Mouse (Mus musculus) intestine, embryonic 14.5 days (tissue): Measurements from ENCODE around the gene Klf11. TPM values are rescaled to one million over a fixed set of nuclear protein-coding genes. Genes with fewer than 3 reads are reported as not detected.

Source experiments
- ATAC-seq: fragments of 200-750 bp; cut with Nextera tagmentation; replicated peaks from 2 replicates; pipeline ENCODE4 v1.8.0; 2017; ENCODE audit warnings: low read depth, moderate number of reproducible peaks, moderate TSS enrichment, moderate library complexity; ENCODE audit not compliant: low FRiP score, low TSS enrichment
- DNase-seq: peaks from one replicate; pipeline ENCODE4 v3.0.0-alpha.2; 2018; ENCODE audit warnings: low spot score
- H3K27ac ChIP-seq: fragments of 300-500 bp; sonication (generic); 2 replicates; pipeline ENCODE4 v1.5.1; 2014; ENCODE audit warnings: low read depth, mild to moderate bottlenecking, control low read depth
- H3K27me3 ChIP-seq: fragments of 300-500 bp; sonication (generic); replicated peaks from 2 replicates; pipeline ENCODE4 v1.6.1; 2014; ENCODE audit warnings: low read length, control low read depth; ENCODE audit not compliant: control insufficient read depth, insufficient read depth
- H3K36me3 ChIP-seq: fragments of 300-500 bp; sonication (generic); 2 replicates; pipeline ENCODE4 v1.6.1; 2014; ENCODE audit warnings: low read length, control low read depth; ENCODE audit not compliant: control insufficient read depth, insufficient read depth
- H3K4me1 ChIP-seq: fragments of 300-500 bp; sonication (generic); replicated peaks from 2 replicates; pipeline ENCODE4 v1.6.1; 2014; ENCODE audit warnings: low read length, control low read depth, mixed read lengths; ENCODE audit not compliant: control insufficient read depth, insufficient read depth
- H3K4me2 ChIP-seq: fragments of 300-500 bp; sonication (generic); 2 replicates; pipeline ENCODE4 v1.6.1; 2014; ENCODE audit warnings: low read length
- H3K4me3 ChIP-seq: fragments of 300-500 bp; sonication (generic); 2 replicates; pipeline ENCODE4 v1.5.1; 2014; ENCODE audit warnings: low read depth, low read length, control low read depth, mixed read lengths
- H3K9ac ChIP-seq: fragments of 300-500 bp; sonication (generic); 2 replicates; pipeline ENCODE4 v1.6.1; 2014; ENCODE audit warnings: mild to moderate bottlenecking, low read length
- H3K9me3 ChIP-seq: fragments of 300-500 bp; sonication (generic); 2 replicates; pipeline ENCODE4 v1.6.1; 2016; ENCODE audit warnings: low read length, control low read depth; ENCODE audit not compliant: control insufficient read depth
- WGBS: fragments of 180-500 bp; shearing (Covaris S2); extraction: QIAGEN DNeasy Blood & Tissue Kit; methylation state at CpG from one replicate; pipeline ENCODE4 v1.1.7; 2014; 5-methylcytosine and 5-hydroxymethylcytosine counted together
- polyA plus RNA-seq: library from polyadenylated mRNA; unstranded; fragments of >200 nt; fragmentation: Nextera tagmentation; extraction: Ambion mirVana; gene quantifications from 2 replicates; pipeline ENCODE4 v1.2.1, GENCODE M21; 2014

The Klf11 gene
- polyA plus RNA-seq, 1 experiment from 2014 or later, result 12.5 TPM

DNA sequence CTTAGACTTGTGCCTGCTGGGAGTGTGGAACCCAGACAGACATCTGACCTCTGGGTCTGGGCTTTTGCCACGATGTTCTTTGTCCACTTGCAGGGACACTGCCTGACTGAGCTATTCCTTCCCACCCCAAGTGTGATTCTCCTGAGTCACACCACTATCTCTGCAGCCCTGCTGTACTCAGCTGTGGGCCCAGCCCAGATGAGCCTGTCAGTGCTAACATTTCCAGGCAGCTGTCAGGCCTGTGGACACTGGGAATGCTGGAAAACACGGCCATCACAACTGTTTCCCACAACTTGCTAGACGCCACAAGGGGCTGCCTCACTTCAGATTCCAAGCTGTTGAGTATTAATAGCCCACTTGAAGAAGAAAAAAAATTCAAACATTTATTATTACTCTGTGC is 51.9 kb downstream of the Klf11 start:
- no peaks in the 10 kb centered on the region for H3K9me3 ChIP-seq
- no peak overlapping the region for H3K9ac ChIP-seq
- H3K4me2 ChIP-seq, result no peak overlapping the region
- no peaks in the 10 kb centered on the region for H3K36me3 ChIP-seq
- 74% methylated on average over 3 of the region's 3 CpGs for WGBS
- peaks cover 14% of the 10 kb centered on the region; the same call in 1 of the 2 replicates for H3K4me1 ChIP-seq
- no peak for DNase-seq
- H3K4me3 ChIP-seq, result no peak overlapping the region
- no peak for ATAC-seq
- no peak overlapping the region for H3K27ac ChIP-seq
- no peaks in the 10 kb centered on the region for H3K27me3 ChIP-seq

DNA sequence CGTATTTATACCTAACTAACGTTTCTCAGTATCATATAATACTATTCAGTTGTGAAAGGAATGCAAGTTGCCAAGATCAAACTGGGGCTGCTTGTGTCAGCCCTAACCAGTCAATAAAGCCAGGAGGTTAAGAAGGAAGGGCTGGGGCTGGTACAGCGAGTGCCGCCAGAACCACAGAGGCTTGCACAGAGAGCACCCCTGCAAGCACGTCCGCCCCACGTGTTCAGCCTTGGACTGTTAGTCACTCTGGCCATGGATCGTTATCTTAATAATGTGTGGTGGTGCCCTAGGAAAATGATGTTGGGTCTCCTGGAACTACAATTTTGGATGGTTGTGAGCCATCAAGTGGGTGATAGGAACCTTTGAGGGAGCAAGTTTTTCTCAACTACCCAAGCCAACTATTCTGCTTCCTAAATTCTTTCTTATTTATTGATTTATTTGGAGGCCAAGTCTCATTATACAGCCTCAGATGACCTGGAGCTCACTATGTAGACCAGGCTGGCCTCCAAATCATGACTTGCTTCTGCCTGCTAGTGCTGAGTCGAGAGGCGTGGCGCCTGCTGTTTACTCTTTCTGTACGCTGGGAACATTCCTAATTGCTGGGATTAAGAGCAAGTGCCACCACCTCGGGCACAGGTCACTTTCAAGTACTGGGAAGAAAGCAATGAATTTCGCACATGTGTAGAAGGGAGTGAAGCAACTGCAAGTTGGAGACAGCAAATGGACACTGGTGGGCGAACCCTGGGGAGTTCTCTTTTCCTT is 54.6 kb downstream of the Klf11 start:
- no peak for DNase-seq

DNA sequence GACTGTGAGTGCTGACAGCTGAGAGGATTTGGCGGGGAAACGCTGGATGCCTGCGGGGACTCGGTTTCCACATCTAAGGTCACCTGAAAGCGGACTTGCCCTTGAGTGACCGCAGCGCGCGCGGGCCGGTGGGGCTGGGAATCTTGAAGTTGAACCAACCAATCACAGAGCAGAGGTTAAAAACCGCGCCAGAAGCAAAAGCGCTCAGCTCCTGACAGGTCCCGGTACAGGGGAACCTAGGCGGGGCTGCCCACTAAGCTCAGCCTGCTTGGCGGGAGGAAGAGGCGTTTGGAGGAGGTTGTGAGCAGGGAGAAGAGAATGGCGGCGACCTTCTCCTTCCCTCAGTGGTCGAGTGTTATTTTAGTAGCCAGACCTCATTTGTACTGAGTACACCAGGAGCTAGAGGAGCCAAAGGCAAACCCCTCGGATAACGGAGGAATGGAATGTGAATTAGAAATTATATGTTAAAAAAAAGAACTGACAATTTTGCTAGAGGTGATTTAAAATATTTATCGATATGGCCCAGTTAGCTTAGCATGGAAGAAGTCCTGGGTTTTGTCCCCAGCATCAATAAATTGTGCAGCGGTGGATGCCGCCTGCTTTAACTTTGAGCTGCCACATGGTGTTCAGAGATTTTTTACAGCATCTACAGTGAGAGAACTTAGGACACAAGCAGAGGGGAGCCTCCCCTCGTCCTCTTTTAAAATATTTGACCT is 55.8 kb downstream of the Klf11 start:
- no peak for ATAC-seq
- H3K27ac ChIP-seq, result no peak overlapping the region
- H3K9ac ChIP-seq, result peak overlapping the region; percentile 40

More for the DNA sequence above, 54.6 kb downstream of the Klf11 start:
- H3K27me3 ChIP-seq, result no peaks in the 10 kb centered on the region
- 0 out of 2 replicates have a peak, but pooled peaks cover 3% of the 10 kb centered on the region for H3K36me3 ChIP-seq
- H3K9me3 ChIP-seq, result no peaks in the 10 kb centered on the region
- no peak overlapping the region for H3K9ac ChIP-seq
- 82% methylated on average over 15 of the region's 15 CpGs for WGBS
- no peak for ATAC-seq
- no peak overlapping the region for H3K27ac ChIP-seq
- H3K4me2 ChIP-seq, result no peak overlapping the region
- H3K4me1 ChIP-seq, result peaks cover 21% of the 10 kb centered on the region
- no peak overlapping the region for H3K4me3 ChIP-seq

DNA sequence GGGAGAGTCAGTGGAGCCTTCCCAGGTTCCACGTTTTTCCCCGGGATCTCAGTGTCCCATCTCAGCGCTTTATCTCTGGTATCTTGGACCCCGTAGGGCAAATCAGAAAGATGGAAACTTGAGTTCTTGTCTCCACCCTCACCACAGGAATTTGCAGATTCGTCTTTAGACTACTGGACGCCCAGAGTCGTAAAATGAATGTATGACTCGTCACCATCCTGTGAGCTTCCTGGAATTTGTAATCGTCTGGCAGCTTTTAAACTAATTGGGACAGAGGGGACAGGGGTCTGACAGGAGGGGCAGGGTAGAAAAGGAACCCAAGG is 56.4 kb downstream of the Klf11 start:
- Histone ChIP-seq H3K4me2 (peak overlapping the region; percentile 62), H3K36me3 (peaks cover 20% of the 10 kb centered on the region), H3K9me3 (no peaks in the 10 kb centered on the region), H3K9ac (peak overlapping the region; percentile 40), H3K4me1 (peaks cover 22% of the 10 kb centered on the region), H3K4me3 (peak overlapping the region; percentile 91), H3K27me3 (no peaks in the 10 kb centered on the region), H3K27ac (no peak overlapping the region)
- DNase-seq (peak; percentile 66), ATAC-seq (peak; percentile 5; the same call in 1 of the 2 replicates)
- 0% methylated on average over 9 of the region's 9 CpGs for WGBS

More for the DNA sequence above, 55.8 kb downstream of the Klf11 start:
- H3K9me3 ChIP-seq, result no peaks in the 10 kb centered on the region
- H3K4me2 ChIP-seq, result peak overlapping the region; percentile 62
- peak overlapping the region; percentile 91 for H3K4me3 ChIP-seq
- H3K27me3 ChIP-seq, result no peaks in the 10 kb centered on the region
- peaks cover 15% of the 10 kb centered on the region for H3K36me3 ChIP-seq
- peak; percentile 78 for DNase-seq
- H3K4me1 ChIP-seq, result peaks cover 22% of the 10 kb centered on the region
- WGBS, result 2% methylated on average over 27 of the region's 27 CpGs

DNA sequence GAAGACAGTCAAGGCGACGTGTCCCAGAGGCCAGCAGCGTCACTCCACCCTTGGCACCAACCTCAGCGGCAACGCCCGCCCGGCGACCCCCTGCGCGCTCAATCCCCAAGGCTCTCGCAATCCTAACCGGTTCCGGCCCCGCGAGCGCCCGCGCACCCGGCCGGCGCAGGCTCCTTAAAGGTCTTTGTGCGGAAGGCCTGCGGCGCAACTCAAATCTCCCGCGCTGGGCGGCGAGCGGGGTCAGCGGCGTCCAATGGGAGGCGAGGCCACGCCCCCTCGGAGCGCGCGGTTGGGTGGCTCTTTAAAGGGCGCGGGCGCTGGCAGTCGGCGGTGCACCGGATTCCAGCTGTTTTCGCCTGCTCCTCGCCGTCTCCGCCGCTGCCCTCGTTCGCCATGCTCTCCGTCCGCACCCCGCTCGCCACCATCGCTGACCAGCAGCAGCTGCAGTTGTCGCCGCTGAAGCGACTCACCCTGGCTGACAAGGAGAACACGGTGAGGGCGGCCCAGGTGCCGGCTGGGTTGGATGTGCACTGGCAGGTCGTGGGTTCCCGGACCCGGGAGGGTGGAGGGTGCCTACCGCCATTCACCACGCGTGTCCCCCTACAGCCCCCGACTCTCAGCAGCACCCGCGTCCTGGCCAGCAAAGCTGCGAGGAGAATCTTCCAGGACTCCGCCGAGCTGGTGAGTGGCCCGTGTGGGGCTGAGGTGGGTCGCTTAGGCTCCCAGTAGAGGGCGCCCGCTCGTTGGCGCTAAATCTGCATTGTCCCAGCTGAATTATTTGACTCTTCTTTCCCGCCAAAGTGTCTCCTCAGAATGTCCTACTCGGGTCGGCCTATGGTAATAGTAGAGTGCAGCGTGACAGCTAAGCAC is 57.1 kb downstream of the Klf11 start, which contains the start of gene Rrm2:
TSS of gene Rrm2 (plus strand) at position 288 of the 870 bp plus-strand sequence.
- H3K9me3 ChIP-seq, result no peaks in the 10 kb centered on the region
- H3K27ac ChIP-seq, result peak within 1 kb of the TSS; percentile 80
- under 1% methylated on average over 82 of the region's 83 CpGs for WGBS
- ATAC-seq (peak; percentile 87), DNase-seq (peak; percentile 97)
- H3K36me3 ChIP-seq, result peaks cover 28% of the 10 kb centered on the region
- H3K4me3 ChIP-seq, result peak within 1 kb of the TSS; percentile 91
- H3K27me3 ChIP-seq, result no peaks in the 10 kb centered on the region
- peak within 1 kb of the TSS; percentile 62 for H3K4me2 ChIP-seq
- H3K4me1 ChIP-seq, result peaks cover 22% of the 10 kb centered on the region
- peak within 1 kb of the TSS; percentile 83 for H3K9ac ChIP-seq

DNA sequence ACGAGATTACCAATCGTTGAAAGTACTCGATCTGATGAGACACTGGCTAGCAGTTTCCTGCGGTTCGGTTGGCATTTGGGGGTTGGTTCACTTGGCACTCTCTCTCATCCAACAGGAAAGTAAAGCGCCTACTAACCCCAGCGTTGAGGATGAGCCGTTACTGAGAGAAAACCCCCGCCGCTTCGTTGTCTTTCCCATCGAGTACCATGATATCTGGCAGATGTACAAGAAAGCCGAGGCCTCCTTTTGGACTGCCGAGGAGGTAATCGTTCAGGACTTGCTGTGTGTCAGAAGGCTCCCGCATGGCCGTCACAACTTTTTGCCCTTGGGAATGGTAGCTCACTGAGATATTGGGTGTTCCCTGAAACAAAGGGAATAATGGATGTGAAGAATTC is 57.7 kb downstream of the Klf11 start:
- no peak for DNase-seq
- Histone ChIP-seq H3K9me3 (no peaks in the 10 kb centered on the region), H3K27ac (peak overlapping the region; percentile 80; the same call in 1 of the 2 replicates), H3K4me3 (peak overlapping the region; percentile 91), H3K27me3 (no peaks in the 10 kb centered on the region), H3K4me2 (peak overlapping the region; percentile 62), H3K9ac (peak overlapping the region; percentile 83), H3K36me3 (peaks cover 33% of the 10 kb centered on the region), H3K4me1 (peaks cover 22% of the 10 kb centered on the region)
- WGBS, result 0% methylated on average over 17 of the region's 17 CpGs
- no peak for ATAC-seq

DNA sequence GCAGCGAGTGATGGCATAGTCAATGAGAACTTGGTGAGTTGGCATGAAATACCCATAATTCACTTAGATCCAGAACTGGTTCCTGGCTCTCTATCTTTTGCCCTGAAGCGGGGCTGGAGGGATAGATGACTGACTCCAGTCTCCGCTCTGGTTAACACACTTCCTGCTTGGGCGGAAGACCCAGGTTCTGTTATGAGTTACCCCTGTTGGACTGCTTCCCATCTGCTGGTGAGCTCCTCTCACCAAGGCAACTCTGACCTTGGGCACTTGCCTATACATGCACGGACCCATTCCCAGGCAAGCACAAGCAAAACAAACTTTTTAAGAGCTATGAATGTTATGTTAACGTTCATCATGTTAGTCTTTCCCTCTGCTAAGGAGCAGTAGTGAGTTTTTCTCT is 58.3 kb downstream of the Klf11 start:
- DNase-seq, result no peak

More for the DNA sequence above, 58.3 kb downstream of the Klf11 start:
- no peaks in the 10 kb centered on the region for H3K9me3 ChIP-seq
- peak overlapping the region; percentile 83 for H3K9ac ChIP-seq
- peak overlapping the region; percentile 91 for H3K4me3 ChIP-seq
- peak overlapping the region; percentile 62 for H3K4me2 ChIP-seq
- H3K4me1 ChIP-seq, result peaks cover 22% of the 10 kb centered on the region
- H3K27ac ChIP-seq, result peak overlapping the region; percentile 80; the same call in 1 of the 2 replicates
- no peak for ATAC-seq
- H3K36me3 ChIP-seq, result peaks cover 38% of the 10 kb centered on the region
- WGBS, result 9% methylated on average over 6 of the region's 6 CpGs
- H3K27me3 ChIP-seq, result no peaks in the 10 kb centered on the region
